Mouse (Mus musculus): ENCODE measurements around the gene Myof.

Myof gene

GRCm38 (mm10) chr19:37954236-37954635 lies 89.1 kb downstream of the Myof start:
- no peak for DNase-seq (ENCODE audit: low read depth, low spot score)

- DNase-seq (ENCODE audit: low read depth, low spot score) = no peak
Observed at GRCm38 (mm10) chr19:37946696-37947095, 96.7 kb downstream of the Myof start.

GRCm38 (mm10) chr19:37946053-37946452 lies 97.3 kb downstream of the Myof start:
- no peak for DNase-seq (ENCODE audit: low read depth, low spot score)

DNA sequence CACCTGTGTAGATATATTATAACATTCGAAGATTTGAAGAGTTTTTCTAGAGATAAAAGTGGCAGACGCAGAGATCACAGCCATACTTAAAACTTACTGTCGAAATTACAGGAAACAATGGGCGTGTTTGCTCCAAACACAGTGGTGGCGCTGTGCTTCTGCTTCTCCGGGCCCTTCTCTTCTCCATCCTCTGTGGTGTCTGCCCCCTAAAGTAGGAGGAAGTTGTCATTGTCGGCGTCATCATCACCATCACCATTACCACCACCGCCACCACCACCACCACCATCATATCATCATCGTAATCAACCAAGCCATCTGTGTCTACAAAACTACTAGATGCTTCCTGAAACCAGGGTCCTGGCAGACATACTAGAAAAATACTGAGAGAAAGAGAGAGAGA lies 104.2 kb downstream of the Myof start:
- DNase-seq (ENCODE audit: low read depth, low spot score) = no peak

DNA sequence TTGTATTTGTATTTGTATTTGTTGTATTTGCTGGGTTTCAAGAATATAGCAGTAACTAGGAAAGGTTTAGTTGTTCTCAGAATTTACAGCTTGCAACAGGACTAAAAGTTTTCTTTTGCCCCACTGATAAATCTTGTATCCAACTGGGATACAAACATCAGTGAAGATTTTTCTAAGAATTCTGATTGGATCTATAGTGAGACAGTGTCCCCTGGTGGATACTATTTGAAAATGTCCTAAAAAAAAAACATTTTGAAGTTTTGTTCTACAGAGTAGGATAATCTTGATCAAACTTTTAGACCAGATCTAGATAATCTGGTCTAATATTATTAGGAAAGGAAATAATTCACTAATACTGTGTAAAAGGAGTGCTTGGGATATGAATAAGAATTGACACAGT lies 106.3 kb downstream of the Myof start:
- no peak for DNase-seq (ENCODE audit: low read depth, low spot score)

DNA sequence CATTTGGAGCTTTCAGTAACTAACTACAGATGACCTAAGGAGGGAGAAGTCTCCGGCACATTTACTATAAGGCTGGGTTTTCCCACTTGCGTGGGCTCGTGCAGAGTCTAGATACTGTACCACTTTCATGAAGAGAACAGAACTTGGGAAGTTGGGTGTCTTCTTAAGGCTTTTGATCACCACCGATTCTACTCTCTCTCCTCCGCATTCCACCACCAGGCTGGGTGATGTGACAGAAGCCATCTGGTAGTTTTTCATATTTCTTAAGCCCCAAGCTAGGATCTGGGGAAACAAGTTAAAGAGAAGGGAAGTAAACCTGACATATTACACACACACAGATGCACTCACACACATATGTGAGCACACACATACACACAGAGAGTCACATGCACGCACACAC lies 108.7 kb downstream of the Myof start:
- DNase-seq (ENCODE audit: low read depth, low spot score) = no peak

DNA sequence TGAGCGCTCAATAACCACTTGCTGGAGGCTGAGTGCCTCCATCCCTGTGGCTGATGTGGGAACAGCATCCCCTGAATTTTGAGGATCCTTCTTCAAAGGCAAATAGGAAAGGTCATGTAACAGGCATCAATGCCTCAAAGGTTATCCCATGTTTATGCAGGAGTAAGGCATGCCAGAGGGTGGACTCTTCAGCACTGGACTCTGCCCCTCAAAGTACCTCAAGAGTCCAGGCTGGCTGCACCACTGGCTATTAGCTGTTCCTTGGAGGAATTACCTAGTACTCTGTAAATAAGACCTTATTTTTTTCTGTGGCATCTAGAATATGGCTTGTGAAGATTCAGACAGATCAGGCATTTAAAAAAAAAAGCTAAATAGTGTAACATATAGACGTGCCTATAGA lies 111.2 kb downstream of the Myof start:
- no peak for DNase-seq (ENCODE audit: low read depth, low spot score)

GRCm38 (mm10) chr19:37927911-37928310 lies 115.5 kb downstream of the Myof start:
- no peak for DNase-seq (ENCODE audit: low read depth, low spot score)

GRCm38 (mm10) chr19:37925323-37925722 lies 118.1 kb downstream of the Myof start:
- DNase-seq (ENCODE audit: low read depth, low spot score) = no peak

DNA sequence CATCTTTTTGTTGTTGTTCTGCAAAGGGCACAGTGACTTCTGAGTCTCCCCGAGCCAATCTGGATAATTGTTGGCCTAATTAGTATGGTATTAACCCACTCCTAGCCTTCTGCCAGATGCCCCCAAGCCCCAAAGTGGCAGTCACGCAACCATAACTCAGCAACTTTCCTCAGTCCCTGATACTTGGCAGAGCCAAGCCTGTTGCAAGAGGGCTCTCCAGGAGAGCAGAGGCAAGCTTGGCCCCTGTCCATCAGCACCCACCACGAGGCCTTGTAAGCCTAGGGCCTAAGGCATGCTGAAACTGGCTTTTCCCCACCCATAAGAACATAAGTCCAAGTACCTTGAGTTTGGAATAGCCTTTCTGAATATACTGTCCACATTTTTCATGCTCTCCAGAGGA lies 119.1 kb downstream of the Myof start:
- DNase-seq (ENCODE audit: low read depth, low spot score) = no peak

GRCm38 (mm10) chr19:37921098-37921497 lies 122.3 kb downstream of the Myof start:
- DNase-seq (ENCODE audit: low read depth, low spot score) = no peak

DNA sequence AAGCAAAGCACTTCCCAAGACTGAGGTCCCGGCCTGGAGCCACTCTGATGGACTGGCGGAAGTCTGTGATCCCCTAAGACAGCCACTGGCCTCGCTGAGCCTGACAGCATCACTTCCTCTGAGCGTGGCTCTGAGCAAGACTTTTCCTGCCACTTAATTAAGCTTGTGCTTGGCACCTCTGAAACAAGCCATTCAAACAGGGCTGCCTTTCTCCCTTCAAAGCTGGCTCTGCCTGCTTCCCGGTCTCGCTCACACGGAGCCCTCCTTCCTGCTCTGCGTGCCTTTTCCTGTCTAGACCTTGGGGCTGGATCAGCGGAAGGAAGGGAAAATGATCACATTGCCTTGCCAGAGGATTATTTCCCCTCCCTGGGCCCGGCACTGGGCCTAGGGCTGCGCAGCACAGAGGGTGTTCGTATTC lies 124.9 kb downstream of the Myof start:
- no peak for DNase-seq (ENCODE audit: low read depth, low spot score)

- no peak for DNase-seq (ENCODE audit: low read depth, low spot score)
Observed at GRCm38 (mm10) chr19:37914261-37914660, 129.1 kb downstream of the Myof start.

- DNase-seq (ENCODE audit: low read depth, low spot score) = no peak
Observed at GRCm38 (mm10) chr19:37912501-37912900, 130.9 kb downstream of the Myof start.

DNA sequence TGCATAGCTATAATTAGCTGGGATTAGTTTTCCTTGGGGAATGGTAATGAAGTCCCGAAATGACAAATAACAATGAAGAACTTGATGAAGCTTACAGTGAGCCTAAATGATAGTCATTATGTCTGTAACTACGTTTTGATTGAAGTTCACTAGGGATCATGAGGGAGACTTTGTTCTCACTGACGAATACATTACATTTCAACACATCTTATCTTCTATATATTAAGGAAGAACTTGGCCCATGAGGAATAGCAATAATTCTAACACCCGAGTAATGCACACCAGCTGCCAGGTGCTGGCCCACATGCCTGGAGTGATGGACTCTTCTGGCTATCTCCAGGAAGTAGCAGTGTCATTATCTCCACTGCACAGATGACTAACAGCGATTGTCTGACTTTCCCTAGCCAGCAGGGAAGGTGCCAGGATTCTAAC lies 133.5 kb downstream of the Myof start:
- DNase-seq (ENCODE audit: low read depth, low spot score) = no peak

GRCm38 (mm10) chr19:37907451-37908320 lies 135.7 kb downstream of the Myof start:
- DNase-seq (ENCODE audit: low read depth, low spot score) = no peak

- no peak for DNase-seq (ENCODE audit: low read depth, low spot score)
Observed at GRCm38 (mm10) chr19:37906916-37907315, 136.5 kb downstream of the Myof start.

- no peak for DNase-seq (ENCODE audit: low read depth, low spot score)
Observed at GRCm38 (mm10) chr19:37896081-37896480, 147.3 kb downstream of the Myof start.

DNA sequence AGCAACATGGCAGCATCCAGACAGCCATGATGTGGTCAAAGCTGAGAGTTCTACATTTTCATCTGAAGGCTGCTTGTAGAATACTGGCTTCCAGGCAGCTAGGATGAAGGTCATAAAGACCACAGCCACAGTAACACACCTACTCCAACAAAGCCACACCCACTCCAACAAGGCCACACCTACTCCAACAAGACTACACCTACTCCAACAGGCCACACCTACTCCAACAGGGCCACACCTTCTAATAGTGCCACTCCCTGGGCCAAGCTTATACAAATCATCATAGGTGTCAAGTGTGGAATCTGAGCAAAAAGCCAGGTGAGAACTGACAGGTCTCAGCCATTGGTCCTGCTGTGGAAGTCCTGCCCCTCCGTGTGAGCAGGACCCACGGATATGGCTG lies 152.4 kb downstream of the Myof start:
- no peak for DNase-seq (ENCODE audit: low read depth, low spot score)

DNA sequence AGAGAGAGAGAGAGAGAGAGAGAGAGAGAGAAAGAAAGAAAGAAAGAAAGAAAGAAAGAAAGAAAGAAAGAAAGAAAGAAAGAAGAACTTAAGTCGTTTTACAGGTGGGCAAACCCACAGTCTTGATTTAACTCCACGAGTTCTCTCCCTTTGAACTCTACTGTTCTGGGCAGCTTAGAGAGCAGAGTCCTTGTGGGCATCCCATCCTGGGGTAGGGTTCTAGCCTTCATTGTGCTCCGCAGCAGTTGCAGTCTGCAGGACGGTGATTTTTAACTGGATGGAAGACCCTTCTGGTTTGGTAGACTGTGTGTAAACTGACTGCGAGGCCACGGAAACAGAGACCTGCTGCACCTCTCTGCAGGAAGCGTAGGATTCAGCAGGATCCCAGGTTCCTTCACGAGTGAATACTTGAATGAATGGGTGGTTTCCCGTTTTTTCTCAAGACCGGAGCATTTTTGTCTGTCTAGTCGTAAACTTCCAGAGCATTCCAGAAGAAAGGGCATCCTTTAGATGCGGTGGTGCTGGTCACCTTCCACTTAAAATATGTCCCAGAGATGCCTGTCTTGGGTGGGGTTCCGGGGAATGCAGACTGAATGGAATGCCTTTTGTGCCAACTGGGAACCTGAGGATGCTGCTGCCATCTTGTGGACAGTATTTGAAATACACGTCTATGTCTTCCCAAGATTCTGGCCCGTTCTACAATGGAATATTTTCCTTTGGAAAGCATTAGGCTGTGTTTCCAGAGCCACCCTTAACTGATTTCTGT lies 156.8 kb downstream of the Myof start:
- DNase-seq (ENCODE audit: low read depth, low spot score) = no peak

DNA sequence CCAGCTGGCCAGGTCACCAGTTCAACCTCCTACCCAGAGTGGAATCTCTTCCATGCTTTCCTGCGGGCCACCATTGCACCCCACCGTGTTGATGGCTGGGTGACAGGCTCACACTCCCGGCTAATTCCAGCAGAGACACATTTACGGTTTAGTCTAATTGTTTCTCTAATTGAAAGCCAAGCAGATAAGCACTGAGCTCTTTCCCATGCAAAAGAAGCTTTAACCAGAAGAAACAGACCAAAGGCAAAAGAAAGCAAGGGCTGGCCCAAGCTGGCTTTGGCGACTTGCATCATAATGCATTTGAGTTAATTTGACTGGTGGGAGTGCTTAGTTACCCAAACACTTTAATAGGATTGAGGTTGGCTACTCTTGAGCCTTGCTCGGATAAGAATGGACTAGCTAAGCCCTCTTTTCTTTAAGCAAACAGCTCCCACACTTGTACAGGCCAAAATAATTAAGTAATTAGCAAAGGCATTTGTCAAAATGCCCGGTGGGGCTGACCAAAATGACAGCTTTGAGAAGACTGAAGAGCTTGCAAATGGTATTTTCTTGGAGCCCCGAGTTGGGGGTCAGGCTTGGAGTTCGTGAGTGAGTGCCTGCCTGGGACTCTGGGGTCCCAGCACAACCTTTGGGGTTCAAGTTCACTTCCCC lies 161.8 kb downstream of the Myof start:
- no peak for DNase-seq (ENCODE audit: low read depth, low spot score)

GRCm38 (mm10) chr19:37877511-37878167 lies 165.7 kb downstream of the Myof start:
- no peak for DNase-seq (ENCODE audit: low read depth, low spot score)
